Mouse (Mus musculus) testis, adult 2 months (tissue): ENCODE measurements around the gene Olfr1350. TPM values are rescaled to one million over a fixed set of nuclear protein-coding genes. Genes with fewer than 3 reads are reported as not detected.
"Not testable (repeated sequence)": the region's sequence is repeated elsewhere in the genome, so short reads cannot be mapped to it uniquely, and the experiment has no call there.

Experiments
- H3K27ac ChIP-seq: fragments of 200-500 bp; 2 replicates; pipeline ENCODE4 v1.5.1; 2012; ENCODE audit warnings: low read depth, low read length; ENCODE audit not compliant: control insufficient read depth, insufficient read depth
- H3K27me3 ChIP-seq: fragments of 200-500 bp; 2 replicates; pipeline ENCODE4 v1.6.1; 2012; ENCODE audit warnings: mild to moderate bottlenecking, low read length, moderate library complexity; ENCODE audit not compliant: control insufficient read depth, insufficient read depth
- H3K36me3 ChIP-seq: fragments of 200-500 bp; 2 replicates; pipeline ENCODE4 v1.6.1; 2012; ENCODE audit warnings: mild to moderate bottlenecking, low read length; ENCODE audit not compliant: control insufficient read depth, insufficient read depth
- H3K4me1 ChIP-seq: fragments of 200-500 bp; 2 replicates; pipeline ENCODE4 v1.6.1; 2012; ENCODE audit warnings: low read length; ENCODE audit not compliant: control insufficient read depth, insufficient read depth
- H3K4me3 ChIP-seq: fragments of 200-500 bp; 2 replicates; pipeline ENCODE4 v1.5.1; 2012; ENCODE audit warnings: low read depth, mild to moderate bottlenecking, low read length, moderate library complexity, mixed read lengths; ENCODE audit not compliant: control insufficient read depth
- CTCF ChIP-seq: fragments of 200-500 bp; IDR thresholded peaks from 2 replicates; pipeline ENCODE4 v1.5.1; 2012; ENCODE audit warnings: low read depth, mild to moderate bottlenecking, inconsistent platforms, low read length, moderate library complexity; ENCODE audit not compliant: control insufficient read depth, insufficient read depth, insufficient replicate concordance
- POLR2A ChIP-seq: fragments of 200-500 bp; IDR thresholded peaks from 2 replicates; pipeline ENCODE4 v1.6.1; 2012; ENCODE audit warnings: low read depth, mild to moderate bottlenecking, inconsistent platforms, low read length, moderate library complexity; ENCODE audit not compliant: control insufficient read depth
- polyA plus RNA-seq: library from polyadenylated mRNA; depleted of rRNA; stranded (reverse); fragments of >200 nt; gene quantifications from 2 replicates; pipeline ENCODE4 v1.2.3, GENCODE M21; 2012; rRNA removed

The Olfr1350 gene
- polyA plus RNA-seq: 0.12 TPM in 1 of 2 replicates, not detected in the other

- Histone ChIP-seq H3K4me3 (no peak within 1 kb of the TSS), H3K36me3 (no peaks in the 10 kb centered on the region), H3K27ac (no peak within 1 kb of the TSS), H3K4me1 (no peaks in the 10 kb centered on the region), H3K27me3 (no peaks in the 10 kb centered on the region)
- TF ChIP-seq POLR2A (no peak), CTCF (no peak)
Observed at GRCm38 (mm10) chr7:6564541-6564940, at the start of gene Olfr1350. TSS of gene Olfr1350 (plus strand) at chr7:6564841.

GRCm38 (mm10) chr7:6521666-6522065, 43.0 kb upstream of the Olfr1350 start:
- H3K4me1 ChIP-seq: no peaks in the 10 kb centered on the region
- no peaks in the 10 kb centered on the region for H3K27me3 ChIP-seq
- no peak overlapping the region for H3K27ac ChIP-seq
- TF ChIP-seq CTCF (no peak), POLR2A (no peak)
- H3K36me3 ChIP-seq: no peaks in the 10 kb centered on the region
- no peak overlapping the region for H3K4me3 ChIP-seq

GRCm38 (mm10) chr7:6522850-6523249, 41.8 kb upstream of the Olfr1350 start, which contains the start of gene Olfr1349:
TSS of gene Olfr1349 (minus strand) at chr7:6522950.
- TF ChIP-seq POLR2A (no peak), CTCF (no peak)
- no peaks in the 10 kb centered on the region for H3K4me1 ChIP-seq
- H3K27me3 ChIP-seq: no peaks in the 10 kb centered on the region
- no peaks in the 10 kb centered on the region for H3K36me3 ChIP-seq
- no peak within 1 kb of the TSS for H3K27ac ChIP-seq
- H3K4me3 ChIP-seq: no peak within 1 kb of the TSS

- no peaks in the 10 kb centered on the region for H3K4me1 ChIP-seq
Observed at GRCm38 (mm10) chr7:6525001-6525400, 39.6 kb upstream of the Olfr1350 start.

GRCm38 (mm10) chr7:6526141-6526540, 38.5 kb upstream of the Olfr1350 start:
- peak; percentile 78; the same call in 1 of the 2 replicates for TF ChIP-seq CTCF
- no peak for TF ChIP-seq POLR2A
- no peaks in the 10 kb centered on the region for H3K36me3 ChIP-seq
- H3K4me3 ChIP-seq: no peak overlapping the region
- no peak overlapping the region for H3K27ac ChIP-seq
- H3K4me1 ChIP-seq: no peaks in the 10 kb centered on the region
- no peaks in the 10 kb centered on the region for H3K27me3 ChIP-seq

More at GRCm38 (mm10) chr7:6525001-6525400, 39.6 kb upstream of the Olfr1350 start:
- Histone ChIP-seq H3K36me3 (no peaks in the 10 kb centered on the region), H3K27ac (no peak overlapping the region), H3K27me3 (no peaks in the 10 kb centered on the region), H3K4me3 (no peak overlapping the region)
- TF ChIP-seq CTCF: peak; percentile 36; the same call in 1 of the 2 replicates
- no peak for TF ChIP-seq POLR2A

- H3K27ac ChIP-seq: no peak overlapping the region
- TF ChIP-seq CTCF (no peak), POLR2A (no peak)
- no peaks in the 10 kb centered on the region for H3K36me3 ChIP-seq
- no peak overlapping the region for H3K4me3 ChIP-seq
- H3K4me1 ChIP-seq: no peaks in the 10 kb centered on the region
- no peaks in the 10 kb centered on the region for H3K27me3 ChIP-seq
Observed at GRCm38 (mm10) chr7:6586096-6586759, 21.6 kb downstream of the Olfr1350 start.

GRCm38 (mm10) chr7:6588766-6589165, 24.1 kb downstream of the Olfr1350 start:
- H3K4me1 ChIP-seq, H3K4me3 ChIP-seq, H3K27me3 ChIP-seq, H3K27ac ChIP-seq, H3K36me3 ChIP-seq: not testable (repeated sequence)
